Mouse (Mus musculus) brain, embryonic 14.5 days (tissue): ENCODE measurements at regions not wholly inside any gene's neighbourhood (a gene's known extent, or its start where the extent isn't known, plus 50 kb on each side); places are given as distances from the start of the nearest gene placed in this dataset.

Experiments
- CTCF ChIP-seq: fragments of 200-500 bp; IDR thresholded peaks from 2 replicates; pipeline ENCODE4 v1.5.1; 2012; ENCODE audit warnings: inconsistent platforms, mild to moderate bottlenecking, moderate library complexity, borderline replicate concordance; ENCODE audit not compliant: insufficient read depth, insufficient read length; ENCODE audit errors: extremely low read depth
- POLR2A ChIP-seq: fragments of 200-500 bp; IDR thresholded peaks from 2 replicates; pipeline ENCODE4 v1.6.1; 2012; ENCODE audit warnings: mild to moderate bottlenecking, inconsistent platforms, borderline replicate concordance; ENCODE audit not compliant: poor library complexity, insufficient read depth, insufficient read length, severe bottlenecking; ENCODE audit errors: extremely low read depth

DNA sequence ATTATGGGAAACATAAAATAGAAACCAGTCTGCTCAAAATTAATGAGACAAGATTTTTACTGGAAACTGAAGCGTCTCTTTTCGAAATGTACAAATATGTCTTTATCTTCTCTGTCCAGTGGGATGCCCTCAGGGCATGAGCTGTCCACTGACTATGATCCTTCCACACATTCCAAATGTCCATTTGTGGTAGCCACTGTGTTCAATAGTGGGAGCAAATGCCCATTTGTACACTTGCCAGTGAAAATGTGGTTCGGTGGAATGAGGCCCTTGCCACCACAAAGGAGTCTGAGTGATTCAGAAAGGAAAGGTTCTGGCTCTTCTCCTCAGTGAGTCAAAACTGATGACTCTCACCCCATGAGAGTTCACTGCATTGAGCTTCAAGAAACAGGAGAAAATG, 635.9 kb downstream of the Slc22a22 start:
- no peak for TF ChIP-seq CTCF
- TF ChIP-seq POLR2A: no peak
